Mouse (Mus musculus): Measurements from ENCODE around the gene 4930555G01Rik.
"Not testable (repeated sequence)": the region's sequence is repeated elsewhere in the genome, so short reads cannot be mapped to it uniquely, and the experiment has no call there.

GRCm38 (mm10) chr14:5015591-5015990, 34.8 kb upstream of the 4930555G01Rik start, which contains the start of gene Gm3298:
- TF ChIP-seq TAL1, GATA1 (IDR thresholded peaks at IDR 0.05; ENCODE audit: low read length): not testable (repeated sequence)

Data from erythroblast, embryonic 14.5 days (primary cell).